Mouse (Mus musculus) hindbrain, postnatal 0 days (tissue): ENCODE measurements around the gene Ahnak. TPM values are rescaled to one million over a fixed set of nuclear protein-coding genes. Genes with fewer than 3 reads are reported as not detected.
A peak's percentile ranks its signal among the peaks of the same experiment; 100 is the strongest.

Experiments
- ATAC-seq: fragments of 200-750 bp; cut with Nextera tagmentation; 2 replicates; pipeline ENCODE4 v1.8.0; 2017; ENCODE audit warnings: mild to moderate bottlenecking, moderate TSS enrichment, moderate library complexity
- DNase-seq: peaks from one replicate; pipeline ENCODE4 v3.0.0-alpha.2; 2015; ENCODE audit warnings: low spot score
- H3K27ac ChIP-seq: fragments of 300-500 bp; sonication (generic); 2 replicates; pipeline ENCODE4 v1.5.1; 2014; ENCODE audit warnings: mild to moderate bottlenecking
- H3K27me3 ChIP-seq: fragments of 300-500 bp; sonication (generic); 2 replicates; pipeline ENCODE4 v1.6.1; 2014; ENCODE audit warnings: low read length, mixed read lengths; ENCODE audit not compliant: insufficient read depth
- H3K36me3 ChIP-seq: fragments of 300-500 bp; sonication (generic); 2 replicates; pipeline ENCODE4 v1.6.1; 2014; ENCODE audit warnings: low read length, mixed read lengths; ENCODE audit not compliant: insufficient read depth
- H3K4me1 ChIP-seq: fragments of 300-500 bp; sonication (generic); 2 replicates; pipeline ENCODE4 v1.6.1; 2014; ENCODE audit warnings: antibody characterized with exemption, low read length, mixed read lengths; ENCODE audit not compliant: insufficient read depth
- H3K4me2 ChIP-seq: fragments of 300-500 bp; sonication (generic); 2 replicates; pipeline ENCODE4 v1.6.1; 2014; ENCODE audit warnings: low read depth, mild to moderate bottlenecking, low read length, moderate library complexity, mixed read lengths
- H3K4me3 ChIP-seq: fragments of 300-500 bp; sonication (generic); 2 replicates; pipeline ENCODE4 v1.5.1; 2014; ENCODE audit warnings: low read length
- H3K9ac ChIP-seq: fragments of 300-500 bp; sonication (generic); replicated peaks from 2 replicates; pipeline ENCODE4 v1.6.1; 2014; ENCODE audit warnings: mild to moderate bottlenecking, low read length, moderate library complexity, mixed read lengths
- H3K9me3 ChIP-seq: fragments of 300-500 bp; sonication (generic); 2 replicates; pipeline ENCODE4 v1.6.1; 2016; ENCODE audit warnings: low read length, mixed read lengths
- CTCF ChIP-seq: IDR thresholded peaks from 2 replicates; pipeline ENCODE4 v1.5.1; 2016; ENCODE audit warnings: antibody characterized with exemption, control low read depth, low read depth
- WGBS: fragments of 180-500 bp; shearing (Covaris S2); extraction: QIAGEN DNeasy Blood & Tissue Kit; methylation state at CpG from one replicate; pipeline ENCODE4 v1.1.7; 2014; 5-methylcytosine and 5-hydroxymethylcytosine counted together
- polyA plus RNA-seq: library from polyadenylated mRNA; unstranded; fragments of >200 nt; fragmentation: Nextera tagmentation; extraction: Ambion mirVana; gene quantifications from 2 replicates; pipeline ENCODE4 v1.2.1, GENCODE M21; 2015
- total RNA-seq: library from RNA; depleted of rRNA; stranded (reverse); fragments of >200 nt; gene quantifications from 2 replicates; pipeline ENCODE4 v1.2.3, GENCODE M21; 2014

The Ahnak gene
- total and polyA plus RNA-seq, 2 experiments from 2014 or later, result 6.1 to 11.2 TPM

GRCm38 (mm10) chr19:8987816-8988215 lies 1.3 kb upstream of the Ahnak start:
- Histone ChIP-seq H3K4me1 (peaks cover 10% of the 10 kb centered on the region; the same call in 1 of the 2 replicates), H3K36me3 (no peaks in the 10 kb centered on the region), H3K27me3 (peaks cover 14% of the 10 kb centered on the region; the same call in 1 of the 2 replicates), H3K9me3 (no peaks in the 10 kb centered on the region), H3K9ac (no peak overlapping the region), H3K4me2 (no peak overlapping the region), H3K4me3 (no peak overlapping the region), H3K27ac (no peak overlapping the region)
- TF ChIP-seq CTCF, result no peak
- DNase-seq (no peak), ATAC-seq (no peak)
- 60% methylated on average over 2 of the region's 2 CpGs for WGBS

DNA sequence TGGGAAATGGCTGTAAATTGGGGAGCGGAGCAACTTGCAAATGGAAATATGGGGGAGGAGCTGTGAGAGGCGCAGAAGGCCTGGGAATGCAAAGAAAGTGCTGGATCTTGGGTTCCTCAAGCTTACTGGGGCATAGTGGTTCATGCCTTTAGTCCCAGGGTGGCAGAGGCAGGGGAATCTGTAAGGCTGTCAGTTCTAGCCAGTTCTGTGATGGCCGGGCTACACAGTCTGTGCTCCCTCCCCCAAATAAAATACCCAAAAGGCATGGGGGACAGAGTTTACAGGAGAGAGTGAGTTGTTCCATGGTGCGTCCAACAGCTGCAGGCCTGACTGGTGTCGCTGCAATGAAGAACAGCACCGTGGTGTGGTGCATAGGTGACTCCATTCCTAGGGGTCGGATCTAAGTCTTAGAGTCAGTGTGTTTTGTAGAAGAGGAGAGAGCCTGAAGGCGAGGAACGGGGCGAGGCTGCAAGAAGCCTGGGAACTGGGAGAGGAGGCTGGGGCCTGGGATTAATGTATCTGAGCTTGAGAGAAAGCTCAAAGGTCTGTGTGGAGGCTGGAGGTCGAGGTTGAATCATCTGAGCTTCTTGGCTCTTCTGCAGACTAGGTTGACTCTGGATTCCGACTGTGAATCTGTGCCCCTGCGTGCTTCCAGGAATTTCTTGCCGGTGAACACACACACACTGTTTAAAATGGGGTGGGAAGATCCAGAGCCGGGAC lies 578 bp upstream of the Ahnak start:
- Histone ChIP-seq H3K4me1 (peaks cover 10% of the 10 kb centered on the region; the same call in 1 of the 2 replicates), H3K36me3 (no peaks in the 10 kb centered on the region), H3K4me2 (peak overlapping the region; percentile 84), H3K27me3 (peaks cover 14% of the 10 kb centered on the region; the same call in 1 of the 2 replicates), H3K9ac (no peak overlapping the region), H3K27ac (no peak overlapping the region), H3K9me3 (no peaks in the 10 kb centered on the region), H3K4me3 (peak overlapping the region; percentile 50)
- ATAC-seq (no peak), DNase-seq (no peak)
- TF ChIP-seq CTCF, result no peak
- WGBS, result 22% methylated on average over 15 of the region's 15 CpGs

GRCm38 (mm10) chr19:8989567-8990431 lies 715 bp downstream of the Ahnak start:
- Histone ChIP-seq H3K4me2 (peak overlapping the region; percentile 84), H3K27me3 (peaks cover 14% of the 10 kb centered on the region; the same call in 1 of the 2 replicates), H3K9me3 (no peaks in the 10 kb centered on the region), H3K9ac (peak overlapping the region; percentile 33; the same call in 1 of the 2 replicates), H3K4me3 (peak overlapping the region; percentile 50), H3K36me3 (no peaks in the 10 kb centered on the region), H3K4me1 (peaks cover 5% of the 10 kb centered on the region; the same call in 1 of the 2 replicates), H3K27ac (peak overlapping the region; percentile 4; the same call in 1 of the 2 replicates)
- DNase-seq (peak; percentile 51), ATAC-seq (peak; percentile 45)
- WGBS, result under 1% methylated on average over 53 of the region's 53 CpGs
- TF ChIP-seq CTCF, result peak; percentile 34; the same call in 1 of the 2 replicates

DNA sequence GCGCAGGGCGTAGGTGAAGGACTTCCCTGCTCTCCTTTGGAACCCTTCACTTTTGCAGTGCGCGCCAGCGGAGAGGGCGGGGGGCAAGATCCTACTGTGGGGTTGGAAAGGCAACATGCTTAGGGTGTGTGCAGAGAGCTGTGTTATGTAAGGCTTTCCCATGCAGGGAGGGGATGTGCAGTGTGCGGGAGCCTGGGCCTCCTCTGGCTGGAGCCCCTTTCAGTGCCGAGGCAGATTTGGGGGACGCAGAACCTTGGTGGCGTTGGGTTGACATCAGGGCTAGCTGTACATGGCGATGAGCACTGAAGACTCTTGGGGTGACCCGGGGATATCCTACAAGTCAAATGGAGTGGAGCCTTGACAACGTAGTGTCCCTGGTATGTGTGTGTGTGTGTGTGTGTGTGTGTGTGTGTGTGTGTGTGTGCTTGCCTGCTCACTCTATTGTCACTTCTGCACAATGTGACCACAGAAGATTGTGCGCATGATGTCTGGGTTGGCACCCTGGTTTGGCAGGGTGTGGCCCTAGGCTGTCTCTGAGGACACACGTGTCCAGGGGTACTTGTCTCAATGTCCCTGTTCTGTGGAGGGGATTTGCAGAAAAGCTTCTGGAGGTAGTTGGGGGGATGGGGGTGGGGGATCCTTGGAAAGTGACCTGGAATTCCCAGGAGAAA lies 1.5 kb downstream of the Ahnak start:
- H3K4me2 ChIP-seq, result peak overlapping the region; percentile 84
- DNase-seq (no peak), ATAC-seq (peak; percentile 46)
- H3K9me3 ChIP-seq, result no peaks in the 10 kb centered on the region
- peak overlapping the region; percentile 33; the same call in 1 of the 2 replicates for H3K9ac ChIP-seq
- H3K27ac ChIP-seq, result peak overlapping the region; percentile 4; the same call in 1 of the 2 replicates
- H3K4me3 ChIP-seq, result peak overlapping the region; percentile 50
- TF ChIP-seq CTCF, result no peak
- no peaks in the 10 kb centered on the region for H3K36me3 ChIP-seq
- WGBS, result 16% methylated on average over 14 of the region's 15 CpGs
- H3K27me3 ChIP-seq, result peaks cover 14% of the 10 kb centered on the region; the same call in 1 of the 2 replicates
- H3K4me1 ChIP-seq, result 0 out of 2 replicates have a peak, but pooled peaks cover 3% of the 10 kb centered on the region

- TF ChIP-seq CTCF, result no peak
- no peaks in the 10 kb centered on the region for H3K36me3 ChIP-seq
- H3K27ac ChIP-seq, result no peak overlapping the region
- no peak overlapping the region for H3K4me2 ChIP-seq
- DNase-seq, result no peak
- H3K27me3 ChIP-seq, result peaks cover 14% of the 10 kb centered on the region; the same call in 1 of the 2 replicates
- H3K9me3 ChIP-seq, result no peaks in the 10 kb centered on the region
- 0 out of 2 replicates have a peak, but pooled peaks cover 3% of the 10 kb centered on the region for H3K4me1 ChIP-seq
- ATAC-seq, result no peak
- no peak overlapping the region for H3K4me3 ChIP-seq
- WGBS, result 73% methylated on average over 4 of the region's 4 CpGs
- H3K9ac ChIP-seq, result no peak overlapping the region
These were observed 2.3 kb downstream of the Ahnak start for GRCm38 (mm10) chr19:8991245-8991870.
